Mouse (Mus musculus) heart, postnatal 0 days (tissue): ENCODE measurements around the gene Angptl6.

Experiments used
- CTCF ChIP-seq: IDR thresholded peaks from 2 replicates; pipeline ENCODE4 v1.5.1; 2016; ENCODE audit warnings: antibody characterized with exemption, control low read depth, low read depth
- EP300 ChIP-seq: IDR thresholded peaks from 2 replicates; pipeline ENCODE4 v1.6.1; 2016; ENCODE audit warnings: antibody characterized with exemption, low read depth

GRCm38 (mm10) chr9:20888386-20888765 is 8.8 kb upstream of the Angptl6 start:
- no peak for TF ChIP-seq CTCF
- no peak for TF ChIP-seq EP300
